ENCODE assay signal across 9 mouse cellular contexts in the genomic region with DNA sequence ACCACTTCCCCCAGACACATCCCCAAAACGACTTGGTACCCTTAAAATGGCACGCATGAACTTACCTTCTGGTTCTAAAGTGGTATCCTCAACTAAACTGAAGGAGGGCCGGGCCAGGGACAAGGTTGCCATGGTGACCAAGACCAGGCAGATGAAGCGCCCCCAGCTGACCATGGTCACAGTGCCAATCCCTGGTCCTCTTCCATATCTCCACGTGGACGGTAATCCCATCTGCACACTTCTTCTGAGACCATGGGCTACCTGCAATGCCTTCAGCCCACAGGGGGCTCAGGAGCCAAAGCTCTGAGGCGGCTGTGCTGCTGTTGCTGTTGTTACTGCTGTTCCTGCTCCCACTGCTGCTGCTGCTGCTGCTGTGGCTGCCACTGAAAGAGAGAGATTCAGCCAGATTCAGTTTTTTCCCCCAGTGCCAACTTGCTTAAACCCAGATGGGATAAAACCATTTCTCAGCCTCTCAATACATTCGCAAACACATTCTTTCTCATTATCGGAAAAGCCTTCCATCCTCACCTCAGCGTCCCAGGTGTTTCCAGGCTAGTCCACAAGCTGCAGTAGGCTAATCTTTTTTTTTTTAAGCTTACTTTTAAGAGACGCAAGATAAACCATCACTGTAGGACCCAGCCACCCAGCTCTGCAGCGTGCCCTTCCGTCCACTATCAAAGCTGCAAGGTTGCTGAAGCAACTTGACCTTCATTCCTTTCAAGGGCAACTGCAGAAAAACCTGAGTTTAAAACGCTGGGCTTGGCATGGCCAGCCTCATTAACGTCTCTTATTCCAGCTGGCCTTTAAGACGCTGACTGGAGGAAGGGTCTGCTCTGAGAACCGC.
DNase-seq lines count a peak whose midpoint lies in the region; ATAC-seq and TF ChIP-seq lines count a peak whose summit lies in the region.
"Had no signal": no experiment of that assay in that cellular context is flagged by ENCODE, and none has a peak within 500 bp of the region (broad histone marks: within the 10 kb centered on the region; RNA-seq: fewer than 3 reads in every experiment).

No protein-coding gene starts in this region.

- H3K9ac ChIP-seq in heart, embryonic 15.5 days, result no peak overlapping the region
- peak overlapping the region; percentile 91 for H3K9ac ChIP-seq in forebrain, embryonic 11.5 days (ENCODE audit: low read length)
- H3K9ac ChIP-seq in limb, embryonic 15.5 days, result 0 out of 2 replicates have a peak overlapping the region, but pooled peaks have one; percentile 14

- peak overlapping the region; percentile 97 for H3K4me2 ChIP-seq in heart, embryonic 15.5 days
- peak overlapping the region; percentile 57 for H3K4me2 ChIP-seq in forebrain, embryonic 11.5 days (ENCODE audit: low read depth, low read length, severe bottlenecking)
- H3K4me2 ChIP-seq in limb, embryonic 15.5 days, result peak overlapping the region; percentile 83

- H3K27me3 ChIP-seq in heart, embryonic 15.5 days, result peaks cover 6% of the 10 kb centered on the region; the same call in 1 of the 2 replicates
- H3K27me3 ChIP-seq in forebrain, embryonic 11.5 days (ENCODE audit: control insufficient read depth, insufficient read depth, low read length), result peaks cover 20% of the 10 kb centered on the region
- H3K27me3 ChIP-seq in limb, embryonic 15.5 days, result peaks cover 4% of the 10 kb centered on the region; the same call in 1 of the 2 replicates

- no peak for TF ChIP-seq POLR2A in brain, embryonic 14.5 days (IDR thresholded peaks at IDR 0.05; ENCODE audit: borderline replicate concordance, extremely low read depth, insufficient read depth, insufficient read length, poor library complexity, severe bottlenecking)

- no peak for TF ChIP-seq CTCF in brain, embryonic 14.5 days (IDR thresholded peaks at IDR 0.05; ENCODE audit: borderline replicate concordance, extremely low read depth, insufficient read depth, insufficient read length)

- peaks cover 31% of the 10 kb centered on the region for H3K4me1 ChIP-seq in heart, embryonic 15.5 days (replicated peaks)
- H3K4me1 ChIP-seq in forebrain, embryonic 11.5 days (replicated peaks; ENCODE audit: control insufficient read depth, insufficient read depth, low read length), result peaks cover 50% of the 10 kb centered on the region
- H3K4me1 ChIP-seq in limb, embryonic 15.5 days, result peaks cover 62% of the 10 kb centered on the region

- DNase-seq in heart, adult 18-20 months, result no peak
- DNase-seq in brain, embryonic 14.5 days (ENCODE audit: low read depth), result peak; percentile 54
- DNase-seq in forebrain, embryonic 11.5 days (ENCODE audit: low spot score), result no peak
- no peak for DNase-seq in yolk sac, embryonic 10.5 days (ENCODE audit: low spot score)
- no peak for DNase-seq in adipocyte (ENCODE audit: low spot score)
- no peak for DNase-seq in heart, adult 11 months
- DNase-seq: layer of hippocampus, postnatal 36 days had no signal

- WGBS in heart, embryonic 15.5 days, result 49% methylated on average over 17 of the region's 17 CpGs
- WGBS in forebrain, embryonic 11.5 days, result 34% methylated on average over 17 of the region's 17 CpGs
- 34% methylated on average over 17 of the region's 17 CpGs for WGBS in limb, embryonic 15.5 days

- no peak overlapping the region for H3K27ac ChIP-seq in heart, embryonic 15.5 days
- H3K27ac ChIP-seq in forebrain, embryonic 11.5 days (ENCODE audit: low read depth, low read length), result no peak overlapping the region
- H3K27ac ChIP-seq in limb, embryonic 15.5 days, result peak overlapping the region; percentile 76

- no peak for ATAC-seq in heart, embryonic 15.5 days (replicated peaks; ENCODE audit: insufficient number of reproducible peaks, insufficient read depth, low FRiP score, low read depth)
- no peak for ATAC-seq in forebrain, embryonic 11.5 days (replicated peaks; ENCODE audit: low FRiP score)
- ATAC-seq in limb, embryonic 15.5 days (ENCODE audit: insufficient number of reproducible peaks, low FRiP score, low TSS enrichment, low read depth), result no peak

- H3K36me3 ChIP-seq in heart, embryonic 15.5 days, result no peaks in the 10 kb centered on the region
- H3K36me3 ChIP-seq in forebrain, embryonic 11.5 days (ENCODE audit: control insufficient read depth, insufficient read depth, low read length), result no peaks in the 10 kb centered on the region; the same call in 1 of the 2 replicates
- H3K36me3 ChIP-seq in limb, embryonic 15.5 days, result no peaks in the 10 kb centered on the region

- no peaks in the 10 kb centered on the region for H3K9me3 ChIP-seq in heart, embryonic 15.5 days (replicated peaks)
- H3K9me3 ChIP-seq in forebrain, embryonic 11.5 days (ENCODE audit: control insufficient read depth, low read length), result no peaks in the 10 kb centered on the region
- no peaks in the 10 kb centered on the region for H3K9me3 ChIP-seq in limb, embryonic 15.5 days

- H3K4me3 ChIP-seq in heart, embryonic 15.5 days, result peak overlapping the region; percentile 78
- peak overlapping the region; percentile 54 for H3K4me3 ChIP-seq in forebrain, embryonic 11.5 days (ENCODE audit: low read depth, low read length)
- peak overlapping the region; percentile 79 for H3K4me3 ChIP-seq in limb, embryonic 15.5 days
